Mouse (Mus musculus) A20 (cell line): ENCODE results near the gene Smim4.
A peak's percentile ranks its signal among the peaks of the same experiment; 100 is the strongest.

Experiments
- DNase-seq: peaks from one replicate; pipeline ENCODE4 v3.0.0-alpha.2; 2011; ENCODE audit warnings: low read depth, low spot score

The Smim4 gene

GRCm38 (mm10) chr14:31138897-31139429 is 10.2 kb upstream of the Smim4 start:
- no peak for DNase-seq

DNA sequence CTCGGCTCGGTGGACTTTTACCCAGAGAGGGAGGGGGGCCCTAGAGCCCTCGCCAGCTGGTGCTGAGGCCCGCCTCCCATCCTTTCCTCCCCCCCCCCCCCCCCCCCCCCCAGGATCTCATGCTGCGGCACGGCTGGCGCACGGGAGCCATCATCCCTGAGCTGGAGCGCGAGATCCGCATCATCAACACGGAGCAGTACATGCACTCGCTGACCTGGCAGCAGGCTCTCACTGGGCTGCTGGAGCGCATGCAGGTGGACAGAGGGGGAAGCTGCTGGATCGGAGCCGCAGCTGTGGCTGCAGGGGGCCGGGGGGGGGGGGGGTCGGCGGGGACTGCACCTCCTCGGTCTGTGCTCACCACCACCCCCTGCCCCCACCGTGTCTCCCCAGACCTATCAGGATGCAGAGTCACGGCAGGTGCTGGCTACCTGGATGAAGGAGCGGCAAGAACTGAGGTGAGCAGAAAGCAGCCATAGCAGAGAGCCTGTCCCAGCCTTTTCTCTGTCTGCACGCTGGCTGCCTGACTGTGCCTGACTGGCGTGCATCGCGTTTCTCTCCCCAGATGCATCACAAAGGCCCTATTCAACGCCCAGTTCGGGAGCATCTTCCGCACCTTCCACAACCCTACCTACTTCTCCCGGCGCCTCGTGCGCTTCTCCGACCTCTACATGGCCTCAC is 9.6 kb upstream of the Smim4 start:
- no peak for DNase-seq

DNA sequence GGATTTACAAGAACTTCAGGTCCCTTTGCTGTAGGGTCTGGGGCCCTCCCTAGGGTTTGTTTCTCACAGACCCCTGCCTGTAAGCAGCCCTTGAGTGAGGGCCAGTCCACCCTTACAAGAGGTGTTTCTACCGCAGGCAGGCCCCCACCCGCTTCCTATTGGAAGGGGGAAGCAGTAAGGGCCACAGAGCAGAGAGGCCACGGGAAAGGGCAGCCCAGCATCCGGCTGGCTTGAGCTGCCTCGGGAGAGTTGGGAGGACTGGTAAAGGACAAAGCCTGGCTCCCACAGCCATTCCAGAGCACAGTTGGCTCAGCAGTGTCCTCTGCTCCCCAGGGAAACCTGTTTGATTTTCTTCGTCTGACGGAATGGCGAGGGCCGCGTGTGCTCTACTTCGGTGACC is 9.0 kb upstream of the Smim4 start:
- no peak for DNase-seq

- no peak for DNase-seq
These were observed 8.5 kb upstream of the Smim4 start for GRCm38 (mm10) chr14:31137281-31137595.

- no peak for DNase-seq
These were observed 7.9 kb upstream of the Smim4 start for GRCm38 (mm10) chr14:31136411-31137280.

DNA sequence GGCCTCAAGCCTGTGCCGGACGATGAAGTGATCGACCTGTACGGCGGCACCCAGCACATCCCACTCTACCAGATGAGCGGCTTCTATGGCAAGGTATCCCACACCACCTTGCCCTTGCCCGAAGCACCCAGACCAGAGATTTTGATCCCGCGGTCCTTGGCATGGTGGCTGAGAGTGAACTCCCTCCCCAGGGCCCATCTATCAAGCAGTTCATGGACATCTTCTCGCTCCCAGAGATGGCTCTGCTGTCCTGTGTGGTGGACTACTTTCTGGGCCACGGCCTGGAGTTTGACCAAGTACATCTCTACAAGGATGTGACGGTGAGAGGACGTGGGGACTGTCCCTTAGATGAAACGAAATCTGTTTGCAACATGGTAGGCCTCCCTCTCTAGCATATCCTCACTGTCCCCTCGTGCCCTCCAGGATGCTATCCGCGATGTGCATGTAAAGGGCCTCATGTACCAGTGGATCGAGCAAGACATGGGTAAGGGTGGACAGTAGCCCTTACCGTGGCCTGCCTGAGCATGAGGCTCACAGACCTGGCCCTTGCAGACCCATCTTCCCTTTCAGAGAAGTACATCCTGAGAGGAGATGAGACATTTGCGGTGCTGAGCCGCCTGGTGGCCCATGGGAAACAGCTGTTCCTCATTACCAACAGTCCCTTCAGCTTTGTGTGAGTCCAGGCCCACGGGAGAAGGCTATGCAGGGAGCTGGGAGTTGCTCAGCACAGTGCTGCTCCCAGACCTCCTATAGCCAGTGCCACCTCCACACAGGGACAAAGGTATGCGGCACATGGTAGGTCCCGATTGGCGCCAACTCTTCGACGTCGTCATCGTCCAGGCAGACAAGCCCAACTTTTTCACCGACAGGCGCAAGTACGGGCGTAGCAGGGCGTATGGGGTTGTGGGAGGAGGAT is 7.0 kb upstream of the Smim4 start:
- no peak for DNase-seq

GRCm38 (mm10) chr14:31134015-31135000 is 5.6 kb upstream of the Smim4 start:
- DNase-seq: no peak

DNA sequence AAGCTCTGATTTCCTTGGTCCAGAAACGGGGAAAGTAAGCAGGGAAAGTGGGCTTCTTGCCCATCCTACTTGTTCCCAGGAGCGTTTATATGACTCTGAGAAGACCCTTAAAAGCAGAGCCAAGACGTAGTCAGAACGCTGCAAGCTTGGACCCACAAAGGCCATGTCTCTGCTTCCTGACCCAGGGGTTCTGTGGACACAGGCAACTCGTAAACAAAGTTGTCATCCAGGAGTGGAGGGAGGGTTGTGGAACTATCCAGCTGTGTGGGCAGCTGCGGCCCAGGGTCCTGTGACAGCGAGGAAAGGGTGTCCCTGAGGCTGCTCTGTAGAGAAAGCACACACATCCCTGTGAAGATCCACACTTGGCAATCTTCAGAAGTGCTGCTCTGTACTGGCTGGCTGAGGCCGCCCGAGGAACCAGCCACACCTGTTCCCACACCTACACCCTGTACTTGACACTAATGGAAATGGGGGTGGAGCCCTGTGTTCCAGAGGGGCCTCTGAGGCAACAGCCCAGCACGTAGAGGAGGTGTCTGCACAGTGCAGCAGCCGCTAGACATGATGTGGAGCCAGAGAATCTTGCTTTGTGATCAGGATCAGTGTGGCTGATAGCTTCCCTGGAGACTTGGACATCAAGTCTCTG is 4.4 kb upstream of the Smim4 start:
- no peak for DNase-seq

GRCm38 (mm10) chr14:31132491-31132975 is 3.8 kb upstream of the Smim4 start:
- no peak for DNase-seq

- DNase-seq: no peak
These were observed 3.3 kb upstream of the Smim4 start for GRCm38 (mm10) chr14:31132031-31132430.

DNA sequence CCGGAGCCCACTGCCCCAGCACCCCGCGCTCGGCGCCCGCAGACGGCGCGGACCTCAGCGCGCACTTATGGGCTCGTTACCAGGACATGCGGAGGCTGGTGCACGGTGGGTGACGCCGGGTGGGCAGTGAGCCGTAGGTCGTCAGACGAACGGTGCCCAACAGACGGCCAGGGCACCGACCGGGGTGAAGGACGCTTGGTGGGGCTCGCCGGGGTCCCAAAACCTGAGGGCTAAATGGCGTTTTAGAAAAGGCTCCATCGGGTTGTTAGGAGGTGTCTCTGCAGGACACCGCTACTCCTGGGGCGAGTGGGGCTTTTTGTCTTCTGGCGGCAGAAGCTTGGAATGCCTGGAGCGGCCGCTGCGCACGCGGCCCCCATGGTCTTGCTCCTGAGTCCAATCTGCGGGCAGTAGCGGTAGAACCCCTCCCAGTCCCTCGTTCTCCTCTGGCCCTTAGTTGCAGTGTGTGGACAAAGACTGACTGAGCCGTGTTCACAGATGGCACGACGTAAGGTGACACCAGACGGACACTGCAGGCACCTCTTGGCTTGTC is 2.6 kb upstream of the Smim4 start:
- no peak for DNase-seq

DNA sequence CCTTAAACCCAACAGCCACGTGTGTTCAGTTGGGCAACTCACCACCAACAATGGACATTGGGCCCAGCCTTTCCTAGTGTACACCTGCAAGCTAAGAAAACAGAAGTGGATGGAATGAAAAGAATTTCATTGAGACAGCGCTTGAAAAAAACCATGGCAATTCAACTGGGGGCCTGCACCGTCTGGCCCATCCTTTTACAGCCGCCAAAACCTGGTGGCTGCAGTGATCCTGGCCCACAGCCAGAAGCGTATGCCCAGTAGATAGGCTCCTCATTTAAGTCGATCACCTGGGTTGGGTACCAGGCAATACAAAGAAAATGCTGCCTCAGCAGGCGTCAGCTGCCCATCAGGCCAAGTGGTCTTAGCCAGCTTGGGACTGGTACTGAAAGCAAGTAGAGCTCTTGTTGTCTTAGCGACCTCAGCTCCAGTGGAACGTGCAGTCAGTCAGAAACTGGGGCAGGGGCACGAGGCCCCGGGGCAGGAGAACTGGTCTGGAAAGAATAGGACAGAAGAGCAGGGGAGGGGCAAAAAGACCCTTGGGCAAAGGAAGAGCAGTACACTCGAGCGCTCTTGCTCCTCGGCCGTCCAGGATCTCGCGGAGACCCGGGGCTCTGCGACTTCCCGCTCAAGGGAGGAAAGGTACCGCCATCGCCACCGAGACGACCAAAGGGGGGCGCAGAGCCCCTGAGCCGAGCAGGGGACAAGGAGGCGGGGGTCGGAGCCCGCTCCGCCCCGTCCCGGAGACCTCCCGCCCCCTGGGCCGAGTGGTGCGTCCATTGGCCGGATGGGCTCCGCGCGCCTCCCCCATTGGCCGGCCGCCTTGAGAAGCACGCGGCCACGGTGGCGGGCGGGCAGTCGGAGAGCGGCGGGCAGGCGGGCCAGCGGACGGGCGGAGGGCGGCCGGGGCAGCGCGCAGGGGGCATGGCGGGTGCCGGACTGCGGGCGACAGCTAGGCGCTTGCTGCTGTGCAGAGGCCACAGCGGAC is 1.8 kb upstream of the Smim4 start, which contains the start of gene Nt5dc2:
Nt5dc2 (plus strand) TSS at position 818 of the 985 bp plus-strand sequence.
- DNase-seq: peak; percentile 88

DNA sequence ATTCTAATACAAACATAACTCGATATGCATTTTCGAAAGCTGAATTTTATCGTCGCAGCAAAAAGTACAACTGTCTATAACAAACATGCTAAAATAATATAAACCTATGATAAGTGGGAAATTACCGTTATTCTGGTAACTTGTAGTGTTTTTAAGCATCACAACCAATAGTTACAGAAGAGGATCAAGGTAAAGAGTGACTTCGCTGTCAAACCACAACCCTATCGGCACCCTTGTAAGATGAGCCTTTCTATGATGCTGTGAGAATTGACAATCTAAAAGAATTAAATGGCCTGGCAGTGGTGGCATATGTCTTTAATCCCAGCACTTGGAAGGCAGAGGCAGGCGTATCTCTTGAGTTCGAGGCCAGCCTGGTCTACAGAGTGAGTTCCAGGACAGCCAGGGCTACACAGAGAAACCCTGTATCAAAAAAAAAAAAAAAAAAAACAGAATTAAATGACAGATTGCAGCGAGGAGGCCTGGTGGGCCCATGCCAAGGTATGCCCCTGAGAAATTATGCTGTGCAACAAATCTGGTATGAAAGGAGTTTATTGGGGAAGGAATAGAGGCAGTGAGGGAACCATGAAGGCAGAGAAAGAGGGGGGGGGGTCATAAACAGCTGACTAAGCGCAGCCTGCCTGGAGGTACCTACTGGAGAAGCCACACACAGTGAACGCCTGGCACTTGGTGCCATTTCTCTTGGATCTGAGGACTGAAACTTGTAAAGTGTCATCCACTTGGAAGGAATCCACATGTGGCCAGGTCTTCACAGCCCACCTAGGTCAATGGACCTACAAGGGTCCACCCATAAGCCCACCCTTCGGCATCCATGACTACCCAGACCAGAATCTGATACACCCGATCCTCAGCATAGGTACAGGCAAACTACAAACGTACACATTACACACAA is 825 bp upstream of the Smim4 start:
- no peak for DNase-seq

GRCm38 (mm10) chr14:31128101-31128825 is 493 bp downstream of the Smim4 start:
- DNase-seq: peak; percentile 80

- no peak for DNase-seq
These were observed 1.9 kb downstream of the Smim4 start for GRCm38 (mm10) chr14:31126826-31127225.
